Mouse (Mus musculus) bone marrow macrophage, adult 2 months (primary cell): ENCODE data around the gene Smim23.

ENCODE experiments used
- CTCF ChIP-seq: IDR thresholded peaks from 2 replicates; pipeline ENCODE4 v1.5.1; 2012; ENCODE audit warnings: low read depth, mild to moderate bottlenecking, low read length, moderate library complexity
- POLR2A ChIP-seq: IDR thresholded peaks from 2 replicates; pipeline ENCODE4 v1.6.1; 2012; ENCODE audit warnings: mild to moderate bottlenecking, low read depth, low read length, borderline replicate concordance

DNA sequence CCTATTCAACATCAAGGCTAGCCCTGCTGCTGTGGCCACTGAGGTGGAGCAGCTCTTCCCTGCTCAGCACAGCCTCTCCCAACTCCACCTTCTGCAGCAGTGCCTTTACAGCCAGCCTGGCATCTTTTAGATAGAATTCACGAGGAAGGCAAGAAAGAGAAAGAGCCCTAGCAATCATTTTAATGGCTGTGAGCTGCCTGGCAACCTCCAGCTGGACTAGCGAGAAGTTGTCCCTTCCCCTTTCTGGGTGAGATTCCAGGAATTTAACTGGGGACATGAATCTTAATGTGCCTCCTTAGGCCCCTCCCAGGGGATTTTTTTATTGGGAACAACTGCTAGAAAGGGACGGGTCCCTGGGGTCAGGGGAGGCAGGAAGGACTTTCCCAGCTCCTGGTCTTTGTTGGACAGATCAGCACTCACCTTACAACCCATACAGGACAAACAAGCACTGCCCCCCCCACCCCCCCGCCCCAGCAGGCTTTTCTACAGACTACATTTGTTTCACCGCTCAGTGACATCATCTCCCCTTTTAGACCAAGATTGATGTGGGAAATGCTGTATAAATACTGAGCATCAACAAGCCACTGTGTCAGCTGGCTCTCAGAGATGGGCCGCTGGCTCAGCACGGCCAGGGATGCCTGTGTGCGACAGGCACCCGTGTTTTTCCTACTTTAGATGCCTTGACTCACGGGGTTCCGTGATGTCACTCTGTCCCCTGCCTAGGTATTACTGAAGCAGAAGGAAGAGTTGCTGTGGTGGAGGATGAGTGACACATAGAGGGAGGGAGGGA lies 43.5 kb downstream of the Smim23 start:
- TF ChIP-seq CTCF (no peak), POLR2A (no peak)
